Mouse (Mus musculus): ENCODE results near the gene Klc4.

Klc4 gene

GRCm38 (mm10) chr17:46589635-46590314 lies 56.0 kb downstream of the Klc4 start:
- DNase-seq (ENCODE audit: low spot score in 2 of 2) = no peak

GRCm38 (mm10) chr17:46588913-46589312 lies 56.9 kb downstream of the Klc4 start:
- DNase-seq (ENCODE audit: low spot score in 2 of 2) = no peak

GRCm38 (mm10) chr17:46588173-46588572 lies 57.6 kb downstream of the Klc4 start:
- no peak for DNase-seq (ENCODE audit: low spot score in 2 of 2)

- DNase-seq (ENCODE audit: low spot score in 2 of 2) = no peak
Observed at GRCm38 (mm10) chr17:46586327-46586726, 59.5 kb downstream of the Klc4 start.
